Mouse (Mus musculus): ENCODE measurements at regions not wholly inside any gene's neighbourhood (a gene's known extent, or its start where the extent isn't known, plus 50 kb on each side); places are given as distances from the start of the nearest gene placed in this dataset.
"Not testable (repeated sequence)": the region's sequence is repeated elsewhere in the genome, so short reads cannot be mapped to it uniquely, and the experiment has no call there.

DNA sequence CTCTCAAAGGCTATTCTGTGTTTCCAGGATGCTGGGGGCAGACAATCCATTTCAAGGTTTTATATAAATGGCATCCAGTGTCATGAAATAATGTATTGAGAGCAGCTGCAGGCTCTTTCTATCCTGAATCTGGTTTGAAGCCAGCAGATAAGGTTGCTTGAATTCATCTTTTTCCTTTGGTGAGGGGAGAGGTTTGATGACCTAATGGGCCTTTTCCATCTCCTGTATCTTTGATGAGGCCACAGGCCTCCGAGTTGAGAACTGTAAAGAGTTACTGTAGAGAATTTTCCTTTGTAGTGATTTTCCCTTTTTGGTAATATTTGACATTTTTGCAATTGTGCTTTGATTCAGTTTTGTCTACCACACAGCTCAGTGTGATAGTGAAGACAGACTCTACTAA is 458.8 kb upstream of the 1700008P02Rik start:
- DNase-seq = no peak

DNA sequence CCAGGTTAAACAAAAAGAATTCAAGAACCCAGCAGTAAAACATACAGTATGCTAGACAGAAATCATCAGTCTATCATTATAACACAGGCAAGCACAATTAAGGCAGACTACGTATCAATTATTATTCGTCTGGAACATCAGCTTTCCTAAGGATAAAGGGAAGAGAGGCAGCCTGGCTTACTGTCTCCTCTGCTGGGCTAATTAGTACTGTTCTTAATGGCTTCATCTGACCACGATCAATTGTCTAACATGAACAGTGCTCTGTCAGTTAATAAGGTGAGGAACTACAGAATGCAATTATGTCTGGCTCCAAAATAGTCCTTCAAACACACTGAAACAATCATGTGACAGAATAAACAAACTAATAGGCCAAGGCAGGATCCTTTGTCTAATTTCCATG is 456.6 kb upstream of the 1700008P02Rik start:
- DNase-seq = no peak

GRCm38 (mm10) chr3:7074488-7074887 is 454.2 kb upstream of the 1700008P02Rik start:
- DNase-seq = no peak

DNA sequence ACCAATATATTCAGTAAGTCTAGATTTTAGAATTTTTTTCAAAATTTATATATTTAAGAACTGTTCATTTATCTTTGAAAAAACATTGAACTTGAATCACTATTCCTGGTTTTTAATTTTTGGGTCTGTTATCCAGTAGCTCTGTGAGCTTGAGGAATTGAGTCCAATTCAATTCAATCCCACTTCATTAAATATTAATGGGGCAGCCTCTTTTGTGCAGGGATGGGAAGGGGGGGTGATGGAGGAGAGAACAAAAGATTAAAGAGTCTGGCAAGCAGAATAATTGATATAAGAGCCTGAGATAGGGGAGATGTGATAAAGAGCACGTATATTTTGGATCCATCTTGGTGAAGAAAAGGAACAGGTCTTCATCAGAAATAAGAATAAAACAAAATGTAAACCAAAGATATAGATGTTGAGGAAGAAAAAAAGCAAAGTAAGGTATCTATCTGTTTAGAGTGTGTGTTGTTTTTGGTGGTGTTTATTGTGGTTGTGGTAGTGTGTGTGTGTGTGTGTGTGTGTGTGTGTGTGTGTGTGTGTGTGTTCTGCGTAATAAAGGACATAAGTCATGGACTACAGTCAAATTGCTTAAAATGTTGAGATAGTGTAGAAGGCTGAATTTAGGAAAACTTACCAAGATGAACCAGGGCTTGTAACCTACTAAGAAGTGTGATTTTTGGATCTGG is 421.3 kb upstream of the 1700008P02Rik start:
- no peak for DNase-seq

DNA sequence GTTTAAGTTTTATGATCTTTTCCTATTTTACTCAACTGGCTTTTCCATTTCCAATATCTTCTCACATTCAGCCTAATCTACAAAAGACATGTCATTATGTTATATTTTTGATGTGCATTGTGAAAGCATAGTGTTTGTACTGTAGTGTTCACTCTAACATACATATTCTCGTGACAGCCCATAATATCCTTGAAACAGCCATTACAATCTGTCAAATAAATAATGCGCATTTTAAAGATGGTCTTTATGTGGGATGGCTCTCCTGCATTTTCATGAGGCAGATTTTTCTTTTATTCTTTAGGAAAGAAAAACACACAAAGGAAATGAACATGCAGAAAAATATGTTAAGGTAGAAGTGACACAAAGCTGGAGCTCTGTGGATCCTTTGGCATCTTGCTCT is 415.6 kb upstream of the 1700008P02Rik start:
- no peak for DNase-seq

DNA sequence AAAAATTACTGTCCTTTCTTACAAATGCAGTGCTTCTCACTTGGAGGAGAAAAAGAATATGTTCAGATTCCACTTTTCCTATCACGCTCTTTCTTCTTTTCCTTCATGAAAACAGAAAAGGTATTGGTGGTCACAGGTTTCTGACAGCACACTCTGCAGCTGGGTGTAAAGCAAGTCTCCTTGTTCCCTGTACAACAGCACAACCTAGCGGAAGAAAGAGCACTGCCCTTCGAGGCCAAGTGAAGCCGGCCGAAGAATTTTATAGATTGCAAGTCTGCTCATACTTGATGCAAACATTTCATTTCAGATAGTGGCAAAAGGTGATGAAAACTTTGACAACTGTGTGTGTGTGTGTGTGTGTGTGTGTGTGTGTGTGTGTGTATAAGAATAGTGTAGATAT is 407.6 kb upstream of the 1700008P02Rik start:
- peak; percentile 25 to 65 for DNase-seq

- DNase-seq = no peak
These were observed 394.2 kb upstream of the 1700008P02Rik start for GRCm38 (mm10) chr3:7014345-7014973.

DNA sequence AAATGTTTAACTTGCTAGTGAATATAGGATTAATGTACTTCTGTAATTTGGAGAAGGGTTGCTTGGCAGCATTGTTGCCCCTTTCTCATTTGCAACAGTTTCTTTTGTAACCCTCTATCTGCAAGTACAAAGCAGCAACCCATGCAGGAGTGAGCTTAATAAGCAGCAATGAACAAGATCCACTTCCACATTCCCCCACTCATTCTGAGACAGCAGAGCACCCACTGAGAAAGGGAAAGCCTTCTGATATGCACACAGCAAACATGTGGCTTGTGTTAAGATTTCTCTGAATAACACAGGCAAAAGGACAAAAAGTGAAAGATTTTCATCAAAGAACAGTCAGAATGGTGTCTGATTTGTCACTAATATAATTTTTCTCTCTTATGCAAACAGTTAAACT is 393.3 kb upstream of the 1700008P02Rik start:
- no peak for DNase-seq

GRCm38 (mm10) chr3:7010294-7011087 is 390.2 kb upstream of the 1700008P02Rik start:
- no peak for DNase-seq

DNA sequence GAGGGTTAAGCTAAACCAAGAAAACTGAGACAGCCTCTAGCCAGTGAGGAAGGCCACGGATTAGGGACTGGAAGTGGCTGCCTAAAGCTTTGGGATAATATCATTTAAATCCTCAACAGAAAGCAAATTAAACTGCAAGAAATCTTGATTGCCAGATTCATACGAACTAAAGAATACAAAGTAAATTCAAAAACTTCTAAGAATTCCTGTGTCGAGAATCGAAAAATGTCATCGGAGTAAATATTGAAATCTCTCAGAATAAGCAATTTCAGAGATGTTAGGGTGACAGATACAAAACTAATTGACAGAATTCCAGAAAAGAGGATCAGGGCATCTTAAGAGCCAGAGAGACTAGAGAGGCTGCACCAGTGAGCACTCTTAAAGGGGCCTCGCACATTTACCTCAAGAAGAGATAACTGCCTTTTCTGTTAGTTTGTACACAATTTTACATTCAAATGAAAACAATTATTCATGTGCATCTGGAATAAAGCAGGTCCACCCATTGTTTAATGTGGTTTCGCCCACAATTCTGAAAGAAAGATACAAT is 388.5 kb upstream of the 1700008P02Rik start:
- DNase-seq = no peak

- no peak for DNase-seq
These were observed 387.6 kb upstream of the 1700008P02Rik start for GRCm38 (mm10) chr3:7007811-7008359.

DNA sequence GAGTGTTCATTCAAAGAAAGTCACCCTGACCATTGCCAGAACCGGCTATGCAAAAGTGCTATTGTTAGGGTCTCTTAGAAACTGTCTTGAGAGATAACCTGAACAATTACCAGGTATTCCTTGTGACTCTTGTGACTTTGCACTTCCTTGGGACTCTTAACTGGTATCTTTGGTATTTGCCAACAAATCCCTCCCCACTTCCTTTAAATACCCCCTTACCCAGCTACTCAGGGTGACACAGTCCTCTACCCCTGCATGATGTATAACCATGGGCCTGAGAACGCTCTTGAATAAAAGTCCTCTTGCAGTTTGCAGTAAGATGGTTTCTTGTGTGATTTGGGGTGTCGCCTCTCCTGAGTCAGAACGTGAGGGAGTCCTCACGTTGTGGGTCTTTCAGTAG is 371.5 kb upstream of the 1700008P02Rik start:
- not testable (repeated sequence) for DNase-seq

DNA sequence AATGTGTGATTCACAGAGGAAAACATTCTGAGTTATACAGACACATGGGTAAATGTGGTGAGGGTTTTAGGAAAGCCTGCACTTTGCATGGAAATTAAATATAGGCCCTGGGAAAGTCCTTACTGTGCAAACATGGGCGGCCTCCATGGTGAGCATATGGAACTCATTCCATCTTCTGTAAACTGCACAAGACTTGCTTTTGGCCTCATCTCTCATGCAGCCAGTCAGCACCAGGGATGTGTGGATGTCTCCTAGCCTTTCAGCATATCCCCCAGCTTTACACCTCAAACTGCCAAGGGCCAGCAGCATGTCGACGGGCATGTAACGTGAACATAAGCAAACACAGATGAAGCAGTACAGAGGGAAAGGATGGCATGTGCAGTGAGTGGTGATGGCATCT is 364.7 kb upstream of the 1700008P02Rik start:
- DNase-seq = no peak

DNA sequence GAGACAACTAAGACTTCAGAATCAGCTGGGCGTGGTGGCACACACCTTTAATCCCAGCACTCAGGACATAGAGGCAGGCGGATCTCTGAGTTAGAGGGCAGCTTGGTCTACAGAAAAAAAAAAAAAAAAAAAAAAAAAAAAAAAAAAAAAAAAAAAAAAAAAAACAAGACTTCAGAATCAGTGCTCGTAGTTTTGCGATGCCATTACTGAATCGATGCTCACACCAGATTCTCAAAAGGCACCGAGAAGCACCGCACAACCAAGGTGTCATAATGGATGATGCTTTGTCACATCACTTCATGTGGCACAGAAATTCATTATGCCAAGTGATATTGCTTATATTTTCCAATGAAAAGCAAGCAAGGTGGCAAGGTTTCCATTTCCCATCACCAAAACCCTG is 337.4 kb upstream of the 1700008P02Rik start:
- DNase-seq = no peak

- DNase-seq = no peak
These were observed 312.4 kb upstream of the 1700008P02Rik start for GRCm38 (mm10) chr3:6932535-6933103.

DNA sequence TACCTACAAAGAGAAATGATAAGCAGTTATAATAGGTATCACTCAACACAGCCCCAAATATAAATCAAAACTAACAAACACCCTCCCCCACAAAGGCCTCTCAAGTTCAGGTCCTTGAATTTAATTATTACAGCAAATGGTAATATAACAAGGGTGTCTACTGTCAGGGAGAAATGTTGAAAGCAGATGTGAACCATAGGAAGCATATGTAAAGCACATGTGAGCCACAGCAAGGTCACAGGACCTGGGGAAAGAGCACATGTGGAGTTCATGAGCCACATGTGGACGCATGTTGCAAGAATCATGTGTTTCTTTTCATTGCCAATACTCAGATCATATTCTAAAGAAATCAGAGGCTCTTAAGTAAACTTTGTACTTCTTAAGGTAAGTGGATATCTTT is 306.5 kb upstream of the 1700008P02Rik start:
- DNase-seq = no peak

- not testable (repeated sequence) for DNase-seq
These were observed 302.4 kb upstream of the 1700008P02Rik start for GRCm38 (mm10) chr3:6922647-6923046.

DNA sequence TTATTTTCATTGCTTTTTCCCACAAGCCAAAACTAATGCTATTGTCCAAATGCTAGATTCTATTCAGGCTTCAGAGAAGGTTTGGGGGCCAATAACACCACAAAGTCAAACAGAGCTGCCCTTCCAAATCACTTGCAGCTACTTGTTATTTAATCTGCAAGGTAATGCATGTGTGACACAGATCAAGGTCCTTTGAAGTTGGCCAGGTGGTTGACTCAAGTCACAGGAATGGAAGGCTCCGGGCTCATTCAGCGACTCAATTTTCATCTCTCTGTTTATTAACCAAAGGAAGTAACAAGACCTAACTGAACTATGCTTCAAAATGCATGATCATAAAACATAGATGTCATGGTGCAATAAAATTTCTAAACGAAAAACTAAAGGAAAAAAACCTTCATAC is 300.0 kb upstream of the 1700008P02Rik start:
- DNase-seq = no peak

- no peak for DNase-seq
These were observed 267.7 kb upstream of the 1700008P02Rik start for GRCm38 (mm10) chr3:6887936-6888335.

DNA sequence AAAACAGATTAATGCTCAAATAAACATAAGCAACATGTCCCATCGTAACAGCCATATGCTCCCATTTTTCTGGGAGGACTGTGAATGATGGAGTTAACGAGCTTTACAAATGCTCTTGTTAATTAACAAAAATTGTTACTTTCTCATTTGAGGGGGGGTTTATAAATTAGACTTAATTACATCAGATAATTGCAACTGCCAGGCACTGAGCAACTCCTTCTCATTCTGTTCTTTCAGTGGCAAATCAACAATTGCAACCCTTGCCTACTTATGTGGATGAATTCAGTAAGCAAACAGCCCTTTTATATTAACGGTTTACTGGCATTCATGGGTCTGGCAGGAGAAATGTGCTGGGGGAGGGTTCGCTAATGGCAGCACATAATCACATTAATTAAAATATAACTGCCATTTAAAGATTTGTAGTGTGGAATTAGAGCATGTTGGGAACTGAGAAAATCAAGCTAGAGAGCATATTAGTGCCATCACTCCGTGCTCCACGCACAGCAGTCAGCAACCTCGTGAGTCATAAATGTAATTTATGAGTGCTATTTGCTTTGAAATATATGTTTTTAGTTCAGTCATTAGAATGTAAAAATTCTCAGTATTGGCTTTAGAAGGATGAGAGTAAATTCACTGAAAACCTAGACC is 266.9 kb upstream of the 1700008P02Rik start:
- no peak for DNase-seq

- DNase-seq = no peak
These were observed 266.2 kb upstream of the 1700008P02Rik start for GRCm38 (mm10) chr3:6886200-6887052.

All from kidney, postnatal 36 days (tissue).